Mouse (Mus musculus): ENCODE measurements around the gene Tatdn3. TPM values are rescaled to one million over a fixed set of nuclear protein-coding genes. Genes with fewer than 3 reads are reported as not detected.

The Tatdn3 gene
- polyA plus RNA-seq, 1 experiment from 2014 or later = 11.9 TPM

DNA sequence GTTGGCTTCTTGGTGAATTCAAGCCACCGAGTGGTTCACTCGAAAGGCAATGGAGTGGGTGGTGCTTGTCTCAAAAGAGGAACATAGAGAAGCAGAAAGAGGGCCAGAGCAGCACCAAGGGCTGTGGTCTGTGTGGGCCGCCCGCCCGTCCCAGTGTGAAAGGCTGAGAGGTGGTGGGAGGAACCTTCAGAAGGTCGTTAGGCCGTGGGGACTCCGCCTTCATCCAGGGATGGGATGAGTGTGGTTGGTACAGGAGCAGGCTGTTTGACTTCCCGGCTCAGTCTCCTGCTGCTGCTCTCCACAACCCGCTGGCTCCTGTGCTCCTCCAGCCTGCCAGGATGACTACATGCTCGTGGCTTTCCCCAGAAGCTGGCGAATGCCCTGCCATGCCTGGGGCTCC is 22.9 kb upstream of the Tatdn3 start:
- Histone ChIP-seq H3K4me1 (ENCODE audit: insufficient read depth, low read depth, low read length) (no peaks in the 10 kb centered on the region), H3K36me3 (ENCODE audit: insufficient read depth, low read length) (no peaks in the 10 kb centered on the region), H3K27me3 (replicated peaks; ENCODE audit: insufficient read depth, low read length) (no peaks in the 10 kb centered on the region), H3K9ac (replicated peaks; ENCODE audit: low read depth) (no peak overlapping the region), H3K27ac (ENCODE audit: low read length) (no peak overlapping the region), H3K9me3 (ENCODE audit: low read length) (no peaks in the 10 kb centered on the region), H3K4me2 (replicated peaks; ENCODE audit: low read depth, low read length) (no peak overlapping the region), H3K4me3 (ENCODE audit: low read depth, low read length) (no peak overlapping the region)
- WGBS = 63% methylated on average over 12 of the region's 12 CpGs
- no peak for DNase-seq (ENCODE audit: low spot score)
- ATAC-seq = peak; percentile 17
- TF ChIP-seq CTCF (IDR thresholded peaks at IDR 0.05) (no peak), EP300 (IDR thresholded peaks at IDR 0.05) (no peak)

GRCm38 (mm10) chr1:191084951-191085559 is 22.3 kb upstream of the Tatdn3 start:
- no peak for TF ChIP-seq EP300 (IDR thresholded peaks at IDR 0.05)
- TF ChIP-seq CTCF (IDR thresholded peaks at IDR 0.05) = peak; percentile 74
- no peak overlapping the region for H3K9ac ChIP-seq (replicated peaks; ENCODE audit: low read depth)
- WGBS = 62% methylated on average over 5 of the region's 5 CpGs
- ATAC-seq (peak; percentile 8; the same call in 1 of the 2 replicates), DNase-seq (ENCODE audit: low spot score) (peak; percentile 36)
- no peak overlapping the region for H3K4me2 ChIP-seq (replicated peaks; ENCODE audit: low read depth, low read length)
- H3K27me3 ChIP-seq (replicated peaks; ENCODE audit: insufficient read depth, low read length) = no peaks in the 10 kb centered on the region
- H3K9me3 ChIP-seq (ENCODE audit: low read length) = no peaks in the 10 kb centered on the region
- H3K4me3 ChIP-seq (ENCODE audit: low read depth, low read length) = no peak overlapping the region
- H3K36me3 ChIP-seq (ENCODE audit: insufficient read depth, low read length) = no peaks in the 10 kb centered on the region
- H3K4me1 ChIP-seq (ENCODE audit: insufficient read depth, low read depth, low read length) = no peaks in the 10 kb centered on the region
- H3K27ac ChIP-seq (ENCODE audit: low read length) = no peak overlapping the region

GRCm38 (mm10) chr1:191083230-191083629 is 20.5 kb upstream of the Tatdn3 start:
- no peaks in the 10 kb centered on the region for H3K27me3 ChIP-seq (replicated peaks; ENCODE audit: insufficient read depth, low read length)
- H3K9me3 ChIP-seq (ENCODE audit: low read length) = no peaks in the 10 kb centered on the region
- no peak overlapping the region for H3K9ac ChIP-seq (replicated peaks; ENCODE audit: low read depth)
- no peak overlapping the region for H3K27ac ChIP-seq (ENCODE audit: low read length)
- ATAC-seq (no peak), DNase-seq (ENCODE audit: low spot score) (no peak)
- H3K36me3 ChIP-seq (ENCODE audit: insufficient read depth, low read length) = no peaks in the 10 kb centered on the region
- no peak overlapping the region for H3K4me3 ChIP-seq (ENCODE audit: low read depth, low read length)
- 85% methylated on average over 8 of the region's 8 CpGs for WGBS
- no peak overlapping the region for H3K4me2 ChIP-seq (replicated peaks; ENCODE audit: low read depth, low read length)
- H3K4me1 ChIP-seq (ENCODE audit: insufficient read depth, low read depth, low read length) = no peaks in the 10 kb centered on the region
- no peak for TF ChIP-seq EP300 (IDR thresholded peaks at IDR 0.05)

- Histone ChIP-seq H3K4me1 (ENCODE audit: insufficient read depth, low read depth, low read length) (no peaks in the 10 kb centered on the region), H3K27me3 (replicated peaks; ENCODE audit: insufficient read depth, low read length) (no peaks in the 10 kb centered on the region), H3K27ac (ENCODE audit: low read length) (peak overlapping the region; percentile 54), H3K9me3 (ENCODE audit: low read length) (no peaks in the 10 kb centered on the region), H3K4me3 (ENCODE audit: low read depth, low read length) (no peak overlapping the region), H3K9ac (replicated peaks; ENCODE audit: low read depth) (no peak overlapping the region), H3K36me3 (ENCODE audit: insufficient read depth, low read length) (no peaks in the 10 kb centered on the region), H3K4me2 (replicated peaks; ENCODE audit: low read depth, low read length) (peak overlapping the region; percentile 33)
- WGBS = 40% methylated on average over 10 of the region's 10 CpGs
- peak; percentile 87 for TF ChIP-seq CTCF (IDR thresholded peaks at IDR 0.05)
- TF ChIP-seq EP300 (IDR thresholded peaks at IDR 0.05) = no peak
- DNase-seq (ENCODE audit: low spot score) (peak; percentile 91), ATAC-seq (peak; percentile 83)
These were observed 12.6 kb upstream of the Tatdn3 start for GRCm38 (mm10) chr1:191075199-191075883.

DNA sequence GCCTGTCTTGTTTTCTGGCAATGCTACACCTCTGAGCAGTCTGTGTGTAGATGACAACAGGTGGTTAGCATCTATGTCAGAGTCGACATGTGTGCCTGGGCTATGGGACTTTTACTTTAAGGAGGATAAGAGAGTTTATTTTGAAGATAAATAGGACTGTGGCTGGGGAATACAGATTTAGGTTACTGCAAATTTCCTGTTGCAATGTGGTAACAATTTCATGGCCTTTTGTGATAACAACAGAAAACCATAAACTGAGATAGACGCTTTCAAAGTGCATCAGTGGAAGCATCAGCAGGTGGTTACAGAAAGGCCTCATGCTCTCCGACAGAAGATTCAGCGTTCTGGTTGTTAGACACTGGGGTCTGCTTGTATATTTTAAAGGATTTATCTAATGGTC is 10.8 kb upstream of the Tatdn3 start:
- H3K4me3 ChIP-seq (ENCODE audit: low read depth, low read length) = no peak overlapping the region
- H3K27ac ChIP-seq (ENCODE audit: low read length) = no peak overlapping the region
- ATAC-seq = no peak

DNA sequence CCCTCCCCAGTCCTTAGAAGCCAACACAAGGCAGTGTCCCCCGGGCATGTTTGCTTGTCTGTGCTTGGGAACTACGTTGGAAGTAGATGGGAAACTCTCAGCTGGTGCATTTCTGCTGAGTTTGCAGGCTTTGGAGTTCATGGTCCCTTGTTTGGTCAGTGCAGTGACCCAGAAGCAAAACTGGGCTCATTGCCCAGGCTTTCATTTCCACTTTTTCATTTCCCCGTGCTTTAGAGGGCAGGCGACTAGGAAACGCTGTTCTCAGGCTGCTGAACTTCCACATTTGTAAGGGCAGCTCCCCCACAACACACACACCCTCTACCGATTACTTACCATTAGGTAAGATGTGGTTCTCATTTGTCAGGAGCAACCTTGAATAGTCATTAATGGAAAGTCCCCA is 10.3 kb upstream of the Tatdn3 start:
- no peaks in the 10 kb centered on the region for H3K27me3 ChIP-seq (replicated peaks; ENCODE audit: insufficient read depth, low read length)
- H3K9me3 ChIP-seq (ENCODE audit: low read length) = no peaks in the 10 kb centered on the region
- no peak for TF ChIP-seq EP300 (IDR thresholded peaks at IDR 0.05)
- no peak for TF ChIP-seq CTCF (IDR thresholded peaks at IDR 0.05)
- no peak overlapping the region for H3K9ac ChIP-seq (replicated peaks; ENCODE audit: low read depth)
- H3K4me2 ChIP-seq (replicated peaks; ENCODE audit: low read depth, low read length) = no peak overlapping the region
- peak; percentile 63 for DNase-seq (ENCODE audit: low spot score)
- H3K36me3 ChIP-seq (ENCODE audit: insufficient read depth, low read length) = no peaks in the 10 kb centered on the region
- no peaks in the 10 kb centered on the region for H3K4me1 ChIP-seq (ENCODE audit: insufficient read depth, low read depth, low read length)
- 0 out of 2 replicates have a peak, but pooled peaks have one; percentile 34 for ATAC-seq
- no peak overlapping the region for H3K27ac ChIP-seq (ENCODE audit: low read length)
- WGBS = 36% methylated on average over 6 of the region's 6 CpGs
- no peak overlapping the region for H3K4me3 ChIP-seq (ENCODE audit: low read depth, low read length)

More for the DNA sequence above, 10.8 kb upstream of the Tatdn3 start:
- Histone ChIP-seq H3K4me2 (replicated peaks; ENCODE audit: low read depth, low read length) (no peak overlapping the region), H3K4me1 (ENCODE audit: insufficient read depth, low read depth, low read length) (no peaks in the 10 kb centered on the region), H3K9me3 (ENCODE audit: low read length) (no peaks in the 10 kb centered on the region), H3K9ac (replicated peaks; ENCODE audit: low read depth) (no peak overlapping the region), H3K27me3 (replicated peaks; ENCODE audit: insufficient read depth, low read length) (no peaks in the 10 kb centered on the region), H3K36me3 (ENCODE audit: insufficient read depth, low read length) (no peaks in the 10 kb centered on the region)
- DNase-seq (ENCODE audit: low spot score) = no peak
- 83% methylated on average over 4 of the region's 4 CpGs for WGBS
- no peak for TF ChIP-seq CTCF (IDR thresholded peaks at IDR 0.05)
- TF ChIP-seq EP300 (IDR thresholded peaks at IDR 0.05) = no peak

Data from lung, postnatal 0 days (tissue).